Mouse (Mus musculus) neural tube, embryonic 11.5 days (tissue): Measurements from ENCODE around the gene Fank1. TPM values are rescaled to one million over a fixed set of nuclear protein-coding genes. Genes with fewer than 3 reads are reported as not detected.

Source experiments
- ATAC-seq: fragments of 200-750 bp; cut with Nextera tagmentation; 2 replicates; pipeline ENCODE4 v1.8.0; 2017; ENCODE audit warnings: moderate number of reproducible peaks, mild to moderate bottlenecking, moderate TSS enrichment, moderate library complexity; ENCODE audit not compliant: insufficient read depth, low FRiP score, low TSS enrichment
- DNase-seq: peaks from one replicate; pipeline ENCODE4 v3.0.0-alpha.2; 2015; ENCODE audit warnings: low spot score
- H3K27ac ChIP-seq: fragments of 300-500 bp; sonication (generic); 2 replicates; pipeline ENCODE4 v1.5.1; 2014; ENCODE audit warnings: low read depth, mild to moderate bottlenecking, low read length
- H3K27me3 ChIP-seq: fragments of 300-500 bp; sonication (generic); 2 replicates; pipeline ENCODE4 v1.6.1; 2014; ENCODE audit warnings: mild to moderate bottlenecking, low read length, mixed read lengths; ENCODE audit not compliant: control insufficient read depth, insufficient read depth
- H3K36me3 ChIP-seq: fragments of 300-500 bp; sonication (generic); 2 replicates; pipeline ENCODE4 v1.6.1; 2014; ENCODE audit warnings: mild to moderate bottlenecking, low read length, moderate library complexity, mixed read lengths; ENCODE audit not compliant: control insufficient read depth, insufficient read depth
- H3K4me1 ChIP-seq: fragments of 300-500 bp; sonication (generic); 2 replicates; pipeline ENCODE4 v1.6.1; 2014; ENCODE audit warnings: low read length, mixed read lengths; ENCODE audit not compliant: control insufficient read depth, insufficient read depth
- H3K4me2 ChIP-seq: fragments of 300-500 bp; sonication (generic); 2 replicates; pipeline ENCODE4 v1.6.1; 2014; ENCODE audit warnings: low read depth, mild to moderate bottlenecking, moderate library complexity
- H3K4me3 ChIP-seq: fragments of 300-500 bp; sonication (generic); 2 replicates; pipeline ENCODE4 v1.5.1; 2014; ENCODE audit warnings: low read depth, low read length
- H3K9ac ChIP-seq: fragments of 300-500 bp; sonication (generic); 2 replicates; pipeline ENCODE4 v1.6.1; 2014; ENCODE audit warnings: mild to moderate bottlenecking, low read length
- H3K9me3 ChIP-seq: fragments of 300-500 bp; sonication (generic); 2 replicates; pipeline ENCODE4 v1.6.1; 2016; ENCODE audit warnings: low read length; ENCODE audit not compliant: control insufficient read depth
- WGBS: fragments of 180-500 bp; shearing (Covaris S2); extraction: QIAGEN DNeasy Blood & Tissue Kit; methylation state at CpG from one replicate; pipeline ENCODE4 v1.1.7; 2014; 5-methylcytosine and 5-hydroxymethylcytosine counted together
- polyA plus RNA-seq: library from polyadenylated mRNA; unstranded; fragments of >200 nt; fragmentation: Nextera tagmentation; extraction: Ambion mirVana; gene quantifications from 2 replicates; pipeline ENCODE4 v1.2.1, GENCODE M21; 2014

Fank1 gene
- polyA plus RNA-seq, 1 experiment from 2014 or later = 0.70 TPM

GRCm38 (mm10) chr7:133928981-133929380 lies 152.3 kb downstream of the Fank1 start:
- Histone ChIP-seq H3K36me3 (no peaks in the 10 kb centered on the region), H3K27ac (no peak overlapping the region), H3K4me2 (no peak overlapping the region), H3K9me3 (no peaks in the 10 kb centered on the region), H3K4me3 (no peak overlapping the region), H3K4me1 (no peaks in the 10 kb centered on the region), H3K9ac (no peak overlapping the region), H3K27me3 (no peaks in the 10 kb centered on the region)
- no peak for ATAC-seq
- no peak for DNase-seq
- WGBS = 88% methylated on average over 3 of the region's 3 CpGs

Other genes starting within 250 kb of the Fank1 start
- not detected in 2 replicates for gene Tex36, start 174.7 kb upstream of the Fank1 start, polyA plus RNA-seq
- gene Edrf1, start 139.3 kb upstream of the Fank1 start, polyA plus RNA-seq = 38.0 and 38.2 TPM in 2 replicates
- gene Mmp21, start 96.8 kb upstream of the Fank1 start, polyA plus RNA-seq = 0.18 TPM in 1 of 2 replicates, not detected in the other
- gene Bccip, start 67.5 kb upstream of the Fank1 start, polyA plus RNA-seq = 156 and 159 TPM in 2 replicates
- 40.7 and 43.6 TPM in 2 replicates for gene Uros, start 66.8 kb upstream of the Fank1 start, polyA plus RNA-seq
- gene Dhx32, start 5.9 kb downstream of the Fank1 start, polyA plus RNA-seq = 47.5 and 52.7 TPM in 2 replicates